Mouse (Mus musculus) erythroblast, embryonic 14.5 days (primary cell): ENCODE data around the gene Me3.

Source experiments
- GATA1 ChIP-seq: IDR thresholded peaks from 2 replicates; pipeline ENCODE4 v1.6.1; 2012; ENCODE audit warnings: low read length, inconsistent platforms, mixed read lengths
- TAL1 ChIP-seq: IDR thresholded peaks from 3 replicates; pipeline ENCODE4 v1.6.1; 2012; ENCODE audit warnings: low read length, inconsistent platforms, mixed read lengths

- TF ChIP-seq GATA1 (no peak), TAL1 (no peak)
Measured at GRCm38 (mm10) chr7:89798358-89799020, 166.3 kb downstream of the Me3 start.
